Mouse (Mus musculus) testis, adult 2 months (tissue): ENCODE data around the gene Gm10840.

Experiments
- CTCF ChIP-seq: fragments of 200-500 bp; IDR thresholded peaks from 2 replicates; pipeline ENCODE4 v1.5.1; 2012; ENCODE audit warnings: low read depth, mild to moderate bottlenecking, inconsistent platforms, low read length, moderate library complexity; ENCODE audit not compliant: control insufficient read depth, insufficient read depth, insufficient replicate concordance
- POLR2A ChIP-seq: fragments of 200-500 bp; IDR thresholded peaks from 2 replicates; pipeline ENCODE4 v1.6.1; 2012; ENCODE audit warnings: low read depth, mild to moderate bottlenecking, inconsistent platforms, low read length, moderate library complexity; ENCODE audit not compliant: control insufficient read depth

GRCm38 (mm10) chr11:106111688-106112087 lies 49.0 kb upstream of the Gm10840 start:
- TF ChIP-seq POLR2A (no peak), CTCF (no peak)
